Mouse (Mus musculus) cortical plate, adult 2 months (tissue): ENCODE measurements at regions not wholly inside any gene's neighbourhood (a gene's known extent, or its start where the extent isn't known, plus 50 kb on each side); places are given as distances from the start of the nearest gene placed in this dataset.

Experiments used
- CTCF ChIP-seq: fragments of 200-500 bp; IDR thresholded peaks from 2 replicates; pipeline ENCODE4 v1.5.1; 2011; ENCODE audit warnings: mild to moderate bottlenecking, control low read depth, low read length; ENCODE audit not compliant: insufficient read depth; ENCODE audit errors: extremely low read depth
- POLR2A ChIP-seq: fragments of 200-500 bp; IDR thresholded peaks from 2 replicates; pipeline ENCODE4 v1.6.1; 2011; ENCODE audit warnings: mild to moderate bottlenecking, low read length, control low read depth; ENCODE audit not compliant: insufficient read depth; ENCODE audit errors: extremely low read depth

DNA sequence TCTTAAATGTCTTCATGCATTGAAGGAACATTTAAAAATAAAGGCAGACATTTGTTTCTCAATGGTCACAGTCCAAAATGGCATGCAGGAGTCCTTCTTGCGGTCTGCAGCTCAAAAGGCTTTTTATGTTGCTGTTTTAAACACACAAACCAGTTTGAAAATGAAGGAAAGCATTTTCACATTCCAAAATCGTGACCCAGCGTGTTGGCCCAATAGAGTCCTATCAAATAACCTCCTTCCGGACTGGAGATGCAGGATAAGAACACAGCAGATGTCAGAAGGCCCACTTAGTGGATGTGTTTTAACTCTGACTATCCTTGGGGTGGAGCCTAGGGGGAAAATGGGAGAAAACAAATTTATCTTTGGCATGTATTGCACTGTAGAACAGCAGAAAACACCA is 263.4 kb upstream of the Pik3r1 start:
- no peak for TF ChIP-seq POLR2A
- no peak for TF ChIP-seq CTCF
